Mouse (Mus musculus) hematopoietic stem cell, adult 5-6 weeks (primary cell): ENCODE measurements around the gene Henmt1. TPM values are rescaled to one million over a fixed set of nuclear protein-coding genes. Genes with fewer than 3 reads are reported as not detected.

Experiments
- ATAC-seq, 2 experiments: fragments of 125-278 bp in 1 of 2; replicated peaks in 1 of 2; 2 replicates each; pipeline ENCODE4 v1.8.0; 2016 to 2017; ENCODE audit warnings: inconsistent platforms in 2 of 2, mild to moderate bottlenecking in 2 of 2, moderate number of reproducible peaks in 2 of 2, low read depth in 1 of 2, moderate TSS enrichment in 1 of 2; ENCODE audit not compliant: low FRiP score in 2 of 2, poor library complexity in 2 of 2, severe bottlenecking in 2 of 2, insufficient read depth in 1 of 2, low TSS enrichment in 1 of 2
- total RNA-seq: library from RNA; stranded (forward); fragments of 172-1452, 232-1000 nt; gene quantifications from 2 replicates; pipeline ENCODE4 v1.2.3, GENCODE M21; 2017

The Henmt1 gene
- 0.99 TPM in 1 of 2 replicates, not detected in the other for total RNA-seq

DNA sequence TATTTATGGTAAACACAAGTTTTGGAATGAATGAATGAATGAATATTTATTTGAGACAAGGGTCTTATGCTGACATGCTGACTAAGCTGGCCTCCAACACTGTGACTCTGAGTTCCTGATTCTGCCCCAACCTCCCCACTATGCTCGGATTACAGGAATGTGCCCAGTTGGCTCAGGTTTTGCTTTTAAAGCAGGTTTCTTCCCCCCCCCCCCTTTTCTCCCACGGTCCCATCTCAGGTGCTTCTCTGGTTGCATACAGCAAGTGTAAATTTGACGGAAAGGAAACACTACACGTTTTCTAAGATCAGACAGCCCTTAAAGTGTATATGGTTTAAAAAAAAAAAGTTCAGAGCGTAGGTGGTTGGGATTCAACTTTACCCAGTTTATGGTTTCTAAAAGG, at the start of gene Henmt1:
TSS of gene Henmt1 (plus strand) at position 301 of the 400 bp plus-strand sequence.
- no peak for ATAC-seq

DNA sequence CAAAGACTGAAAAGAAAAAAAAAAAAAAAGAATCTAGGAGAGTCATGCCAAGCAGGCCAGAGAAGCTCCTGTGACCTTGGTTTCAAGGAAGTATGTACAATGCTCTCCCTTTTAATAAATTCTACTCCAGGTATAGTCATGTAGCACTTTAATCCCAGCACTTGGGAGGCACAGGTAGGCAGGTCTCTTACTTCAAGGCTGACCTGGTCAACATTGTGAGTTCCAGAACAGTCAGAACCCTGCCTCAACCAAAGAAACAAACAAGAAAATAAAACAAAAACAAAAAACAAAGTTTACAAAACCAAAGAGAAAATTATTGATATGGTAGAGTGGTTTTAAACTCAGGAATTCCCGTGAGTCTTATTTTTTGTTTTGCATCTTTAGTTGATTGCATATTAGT, 49.8 kb upstream of the Henmt1 start, which contains the start of gene Fndc7:
TSS of gene Fndc7 (minus strand) at position 101 of the 400 bp plus-strand sequence.
- ATAC-seq, result no peak

DNA sequence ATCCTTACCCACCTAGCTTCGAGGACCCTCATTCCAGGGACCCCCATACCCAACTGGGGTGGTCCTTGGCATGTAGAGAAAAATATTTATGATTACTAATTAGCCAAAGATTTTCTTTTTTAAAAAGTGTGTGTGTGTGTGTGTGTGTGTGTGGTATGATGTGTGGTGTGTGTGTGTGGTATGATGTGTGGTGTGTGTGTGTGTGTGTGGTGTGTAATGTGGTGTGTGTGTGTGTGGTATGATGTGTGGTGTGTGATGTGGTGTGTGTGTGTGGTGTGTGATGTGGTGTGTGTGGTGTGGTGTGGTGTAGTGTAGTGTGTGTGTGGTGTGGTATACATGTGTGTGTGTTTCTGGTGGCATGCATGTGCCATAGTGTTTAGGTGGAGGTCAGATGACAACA, 47.6 kb upstream of the Henmt1 start:
- no peak for ATAC-seq

DNA sequence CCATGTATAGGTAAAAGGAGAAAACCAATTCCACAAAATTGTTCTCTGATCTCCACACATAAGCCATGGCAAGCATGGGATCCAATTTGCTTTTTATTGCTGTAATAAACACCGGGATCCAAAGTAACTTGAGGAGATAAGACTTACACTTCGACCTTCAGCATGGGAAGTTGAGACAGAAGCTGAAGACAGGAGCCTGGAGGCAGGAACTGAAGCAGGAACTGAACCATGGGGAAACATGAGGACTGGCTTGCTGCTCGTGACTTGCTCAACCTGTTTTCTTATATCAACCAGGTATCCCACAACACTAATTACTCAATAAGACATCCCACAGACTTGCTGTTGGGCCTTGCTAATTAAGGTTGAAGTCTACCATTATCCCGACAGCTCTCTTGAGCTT, 46.8 kb upstream of the Henmt1 start:
- no peak for ATAC-seq

DNA sequence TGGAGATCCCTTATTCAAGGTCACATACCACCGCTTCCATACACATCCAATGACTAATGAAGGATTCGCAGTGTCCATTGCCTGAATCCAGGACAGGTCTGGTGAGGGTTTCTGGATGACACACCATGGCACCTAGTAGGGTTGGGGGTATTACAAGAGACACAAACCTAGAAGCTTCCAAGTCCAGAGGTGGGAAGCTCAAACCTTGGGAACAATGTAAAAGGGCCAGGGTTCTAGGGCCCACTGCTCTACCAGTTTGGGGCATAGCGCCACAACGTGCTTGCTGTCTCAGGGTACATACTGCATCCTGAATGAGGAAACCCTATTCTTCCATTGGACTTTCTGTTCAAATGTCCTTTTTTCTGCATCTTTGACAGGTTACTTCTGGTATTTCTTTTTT, 41.0 kb upstream of the Henmt1 start:
- no peak for ATAC-seq

DNA sequence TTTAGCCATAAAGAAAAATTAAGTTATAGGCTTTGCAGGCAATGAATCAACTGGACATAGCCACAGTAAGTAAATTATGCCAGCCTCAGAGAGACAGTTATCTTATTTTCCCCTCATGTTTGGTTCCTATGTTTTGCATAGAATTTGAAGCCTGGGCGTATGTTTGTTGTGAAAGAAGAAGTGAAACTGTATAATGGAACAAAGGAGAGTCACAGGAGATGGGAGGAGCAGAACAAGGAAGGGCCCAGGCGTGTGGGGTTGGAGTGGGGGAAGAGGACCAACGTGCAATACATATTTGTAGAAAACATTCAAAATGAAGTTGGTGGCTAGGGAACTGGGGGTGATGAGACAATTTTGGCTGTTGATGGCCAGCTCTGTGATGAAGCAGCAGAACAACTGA, 39.5 kb upstream of the Henmt1 start:
- peak; percentile 86 to 93 for ATAC-seq

DNA sequence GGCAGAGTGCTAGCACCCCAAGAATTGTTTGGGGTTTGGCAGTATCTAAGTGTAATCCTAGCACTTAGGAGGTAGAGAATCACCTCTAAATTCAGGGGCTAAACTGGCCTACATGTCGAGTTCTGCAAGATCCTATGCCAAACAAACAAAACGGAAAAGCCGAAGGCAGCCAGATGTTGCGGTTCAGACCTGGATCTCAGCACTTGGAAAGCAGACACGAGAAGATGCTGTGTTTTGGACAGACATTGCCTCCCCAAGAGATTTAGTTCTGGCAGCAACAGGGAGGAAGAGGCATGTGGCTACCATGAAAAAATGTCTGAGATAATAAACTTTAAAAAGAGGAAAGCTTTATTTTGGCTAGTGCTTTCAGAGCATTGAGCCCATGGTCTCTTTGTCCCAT, 39.0 kb upstream of the Henmt1 start:
- ATAC-seq, result no peak

DNA sequence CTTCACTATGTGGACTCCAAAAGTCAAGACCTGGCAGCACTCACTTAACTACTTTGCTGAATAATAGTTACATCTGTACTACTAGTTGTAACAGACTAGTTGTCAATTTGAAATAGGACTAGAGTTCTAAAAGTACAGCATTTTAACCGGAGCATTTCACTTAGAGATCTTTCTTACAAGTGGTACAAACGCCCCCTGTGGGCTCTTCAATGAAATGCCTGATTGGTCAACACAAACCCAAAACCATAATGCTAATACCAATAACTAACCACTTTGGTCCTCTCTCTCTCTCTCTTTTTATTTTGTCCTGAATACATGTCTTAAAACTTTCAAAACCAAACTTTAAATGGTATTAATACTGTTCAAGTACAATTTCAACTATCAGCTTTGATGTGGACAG, 37.6 kb upstream of the Henmt1 start:
- no peak for ATAC-seq

DNA sequence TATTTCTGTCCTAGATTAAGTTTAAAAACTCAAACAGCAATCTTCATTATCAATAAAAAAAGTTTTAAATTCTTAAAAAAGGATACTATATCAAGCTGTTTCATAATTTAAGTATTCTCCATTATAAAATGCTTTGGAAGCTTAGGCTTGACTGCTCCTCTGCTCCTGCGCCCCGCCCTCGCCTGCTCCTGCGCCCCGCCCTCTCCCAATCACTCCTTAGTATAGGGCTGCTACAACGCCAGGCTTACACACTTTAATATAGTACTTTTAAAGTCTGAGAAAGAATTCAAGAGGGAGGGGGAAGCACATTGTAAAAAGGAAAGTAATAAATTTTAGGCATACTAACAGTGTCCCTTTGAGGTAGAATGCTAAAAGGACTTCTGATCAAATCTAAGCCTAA, 36.7 kb upstream of the Henmt1 start:
- no peak for ATAC-seq

DNA sequence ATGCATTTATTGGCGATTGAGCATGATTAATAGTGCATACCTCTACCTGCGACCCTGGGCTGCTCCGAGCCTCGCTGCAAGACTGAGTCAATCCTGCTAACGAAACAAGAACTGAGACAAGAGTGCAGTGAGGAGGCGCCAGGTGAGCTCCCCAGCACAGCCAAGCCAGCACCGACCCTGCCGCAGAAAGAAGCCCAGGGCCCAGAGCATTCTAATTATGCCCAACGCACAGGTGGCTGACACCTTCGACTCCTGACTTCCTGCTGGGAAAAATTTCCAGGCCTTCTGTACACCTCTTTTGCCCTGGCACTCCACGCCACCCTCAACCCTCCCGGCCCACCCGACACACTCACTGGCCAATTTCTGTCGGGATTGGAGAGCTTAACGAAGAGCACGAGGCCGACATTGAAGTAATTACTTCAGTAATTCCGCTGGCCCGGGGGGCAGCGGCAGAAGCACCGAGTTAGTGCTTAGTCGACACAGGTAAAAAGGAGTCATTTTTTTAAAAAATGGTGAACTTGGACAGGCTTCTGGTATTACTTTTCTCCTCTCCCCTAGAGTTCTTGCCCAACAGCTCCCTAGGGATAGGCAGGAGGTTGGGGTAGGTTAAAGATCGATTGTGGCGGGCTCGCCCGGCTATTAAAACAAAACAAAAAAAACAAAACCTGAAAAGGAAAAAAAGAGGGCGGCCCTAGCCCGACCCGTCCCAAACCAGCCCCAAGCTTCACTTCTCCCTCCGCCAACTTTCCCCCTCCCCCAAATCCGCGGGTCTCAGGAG, 29.2 kb upstream of the Henmt1 start:
- no peak for ATAC-seq

DNA sequence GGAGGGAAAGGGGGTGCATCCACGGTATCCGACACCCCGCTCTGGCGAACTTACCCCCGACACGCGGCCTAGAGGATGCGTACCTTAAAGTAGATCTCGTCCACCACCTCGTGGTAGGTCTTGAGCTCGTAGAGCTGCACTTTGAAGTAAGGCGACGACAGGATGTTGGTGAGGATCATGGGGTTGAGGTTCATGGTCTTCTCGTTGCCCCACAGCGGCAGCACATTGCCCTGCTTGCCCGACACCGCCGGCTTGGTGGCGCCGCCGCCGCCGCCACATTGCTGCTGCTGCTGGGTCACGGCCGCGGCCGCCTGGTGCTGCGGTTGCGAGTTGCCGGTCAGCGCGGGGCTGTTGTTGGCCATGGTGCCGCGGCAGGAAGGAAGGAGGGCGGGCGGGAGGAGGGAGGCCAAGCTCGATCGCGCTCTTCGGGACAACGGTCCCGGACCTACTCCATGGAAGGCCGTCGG, 28.6 kb upstream of the Henmt1 start:
- peak; percentile 53 to 70 for ATAC-seq

DNA sequence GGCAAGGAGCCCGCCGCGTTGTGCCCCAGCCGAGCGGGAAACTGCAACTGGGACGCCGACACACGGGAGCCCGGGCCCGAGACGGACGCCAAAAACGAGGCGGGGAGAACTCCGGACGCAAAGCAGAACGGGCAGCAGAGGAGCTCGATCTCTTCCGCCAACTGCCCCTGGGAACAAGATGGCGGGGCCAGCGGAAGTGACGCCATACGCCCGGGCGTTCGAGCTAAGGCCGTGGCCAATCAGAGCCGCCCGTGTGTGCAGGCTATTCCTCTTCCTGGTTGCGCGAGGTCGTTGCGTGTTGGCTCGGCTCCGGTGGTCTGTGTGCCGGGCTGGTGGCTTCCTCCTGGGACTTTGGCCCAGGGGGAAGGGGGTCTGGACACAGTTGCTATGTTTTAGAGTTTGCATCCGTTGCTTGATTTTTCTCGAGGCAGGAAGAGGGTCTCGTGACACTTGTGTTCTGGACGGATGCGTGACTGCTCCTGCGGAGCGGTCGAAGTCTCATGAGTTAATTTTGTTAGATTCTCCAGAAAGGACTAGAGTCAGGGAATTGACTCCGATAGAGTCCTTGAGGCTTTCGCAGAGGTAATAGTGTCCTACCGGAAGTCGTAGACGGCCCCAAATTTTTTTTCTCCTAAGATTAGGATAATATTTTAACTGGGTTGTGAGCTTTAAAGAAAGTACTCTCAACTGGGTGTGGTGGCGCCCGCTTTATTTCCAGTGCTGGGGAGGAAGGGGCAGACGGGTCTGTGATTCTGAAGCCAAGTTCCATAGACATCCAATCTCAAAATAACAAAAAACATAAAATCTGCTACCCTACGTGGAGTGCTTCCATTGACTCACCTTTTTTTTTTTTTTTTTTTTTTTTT, 27.9 kb upstream of the Henmt1 start, which contains the start of gene Prpf38b:
TSS of gene Prpf38b (minus strand) at position 180 of the 866 bp plus-strand sequence.
- ATAC-seq, result peak; percentile 93 to 95

DNA sequence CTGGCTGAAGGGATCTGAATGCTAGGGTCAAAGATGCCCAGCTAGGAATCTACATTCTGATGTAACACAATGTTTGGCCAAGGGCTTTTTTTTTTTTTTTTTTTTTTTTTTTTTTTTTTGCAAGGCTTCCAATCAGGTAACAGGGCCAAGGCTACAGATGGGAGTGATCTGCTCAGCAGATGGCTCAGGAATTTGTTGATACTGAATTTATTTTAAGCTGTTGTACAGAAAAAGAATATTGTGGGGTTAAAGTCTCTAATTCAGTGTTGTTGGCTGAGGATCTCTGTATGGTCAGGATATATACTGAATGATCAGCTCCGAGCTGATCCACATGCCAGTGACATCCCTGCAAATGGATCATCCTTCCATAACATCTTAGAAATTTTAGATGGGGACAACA, 23.7 kb upstream of the Henmt1 start:
- no peak for ATAC-seq

DNA sequence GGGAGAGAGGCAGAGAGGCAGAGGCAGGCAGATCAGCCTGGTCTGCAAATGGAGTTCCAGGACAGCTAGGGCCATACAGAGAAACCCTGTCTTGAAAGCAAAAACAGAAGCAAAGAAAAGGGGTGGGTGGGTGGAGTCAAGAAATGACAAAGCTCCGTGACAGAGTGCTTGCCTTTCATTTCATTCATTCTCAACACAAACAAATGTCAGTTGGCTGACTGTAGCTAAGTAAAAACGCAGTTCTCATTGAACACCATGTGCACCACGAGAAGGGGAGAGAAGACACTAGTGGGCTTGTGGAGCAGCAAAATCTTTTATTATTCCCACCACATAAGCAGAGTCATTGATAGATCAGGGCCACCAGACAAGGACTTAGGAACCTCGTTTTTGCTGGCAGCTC, 22.8 kb upstream of the Henmt1 start:
- ATAC-seq, result no peak

DNA sequence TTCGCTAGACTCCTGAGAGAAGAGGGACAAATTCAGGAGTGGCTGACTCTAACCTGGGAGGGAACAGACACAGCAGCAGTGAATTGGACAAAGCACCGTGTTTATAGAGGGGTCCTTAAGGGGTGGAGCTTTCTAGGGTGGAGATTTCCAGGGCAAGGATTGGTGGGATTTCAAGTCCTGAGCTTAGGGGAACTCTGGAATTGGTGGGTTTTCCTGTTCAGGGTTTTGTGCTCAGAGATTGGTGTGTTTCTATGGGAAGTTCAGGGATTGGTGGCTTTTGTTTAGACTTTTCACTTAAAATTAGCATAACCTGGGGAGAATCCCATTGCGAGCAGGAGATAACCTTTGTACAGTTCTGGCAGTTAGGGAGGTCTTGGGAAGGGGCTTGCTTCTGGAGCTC, 21.7 kb upstream of the Henmt1 start:
- no peak for ATAC-seq

DNA sequence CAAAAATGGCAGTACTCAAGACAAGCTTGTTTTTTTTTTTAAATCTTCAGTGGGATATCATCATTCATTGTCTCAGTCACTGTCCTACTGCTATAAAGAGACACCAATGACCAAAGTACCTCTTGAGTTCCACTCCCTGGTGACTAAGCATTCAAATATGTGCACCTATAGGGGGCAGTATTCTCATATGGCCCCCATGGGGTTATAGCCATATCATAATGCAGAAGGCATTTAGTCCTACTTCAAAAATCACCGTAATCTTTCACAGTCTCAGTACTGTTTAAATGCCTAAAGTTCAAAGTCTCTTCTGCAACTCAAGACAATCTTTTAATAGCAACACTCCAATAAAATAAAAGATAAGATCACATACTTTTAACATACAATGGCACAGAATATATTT, 20.8 kb upstream of the Henmt1 start:
- ATAC-seq, result no peak

DNA sequence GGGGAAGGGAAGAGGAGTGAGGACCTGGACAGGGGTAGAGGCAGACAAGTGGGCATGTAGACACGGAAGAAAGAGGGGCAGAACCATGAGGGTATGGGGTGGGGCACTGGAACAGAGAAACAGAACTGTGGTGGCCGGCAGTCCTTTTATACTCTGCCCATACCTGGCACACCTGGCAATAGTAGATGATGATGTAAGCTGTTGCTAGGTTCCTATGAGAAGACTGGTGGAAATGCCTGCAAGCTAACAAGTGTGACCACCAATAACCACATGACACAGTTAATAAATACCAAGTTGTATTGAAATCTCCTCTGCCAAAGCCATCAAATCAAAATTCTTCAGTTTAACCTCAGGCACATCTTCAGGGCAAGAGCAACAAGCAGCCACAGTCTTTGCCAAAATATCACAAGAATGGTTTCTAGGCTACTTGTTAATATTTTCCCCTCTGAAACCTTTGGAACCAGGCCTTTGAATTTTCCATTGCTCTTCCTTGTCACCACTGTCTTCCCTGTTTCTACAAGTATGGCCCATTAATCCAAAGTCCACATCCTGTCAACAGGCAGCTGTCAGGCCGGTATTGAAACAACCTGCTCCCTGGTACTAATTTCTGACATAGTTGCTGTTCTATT, 19.1 kb upstream of the Henmt1 start:
- no peak for ATAC-seq

DNA sequence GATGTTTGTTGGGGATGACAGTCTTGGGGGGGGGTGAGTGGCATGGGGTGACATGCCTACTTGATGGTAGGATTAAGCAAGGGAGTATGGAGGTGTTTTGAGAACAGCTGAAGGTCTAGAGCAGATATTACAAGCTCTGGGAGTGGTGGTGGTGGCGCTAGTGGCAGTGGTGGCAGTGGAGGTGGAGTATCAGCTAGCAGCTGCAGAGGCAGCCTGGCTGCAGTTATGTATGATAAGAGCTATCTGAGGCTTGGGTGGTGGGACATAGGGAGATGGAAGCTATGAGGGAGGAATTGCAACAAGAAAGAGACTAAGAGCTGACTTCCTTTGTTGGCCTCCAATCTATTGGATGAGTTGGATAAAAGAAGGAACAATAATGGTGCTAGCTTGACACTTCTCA, 17.9 kb upstream of the Henmt1 start:
- ATAC-seq, result no peak
